Mouse (Mus musculus): Measurements from ENCODE around the gene Prpf3. TPM values are rescaled to one million over a fixed set of nuclear protein-coding genes. Genes with fewer than 3 reads are reported as not detected.
"Not testable (repeated sequence)": the region's sequence is repeated elsewhere in the genome, so short reads cannot be mapped to it uniquely, and the experiment has no call there.

The Prpf3 gene
- polyA plus RNA-seq, 1 experiment, result 17.8 TPM

DNA sequence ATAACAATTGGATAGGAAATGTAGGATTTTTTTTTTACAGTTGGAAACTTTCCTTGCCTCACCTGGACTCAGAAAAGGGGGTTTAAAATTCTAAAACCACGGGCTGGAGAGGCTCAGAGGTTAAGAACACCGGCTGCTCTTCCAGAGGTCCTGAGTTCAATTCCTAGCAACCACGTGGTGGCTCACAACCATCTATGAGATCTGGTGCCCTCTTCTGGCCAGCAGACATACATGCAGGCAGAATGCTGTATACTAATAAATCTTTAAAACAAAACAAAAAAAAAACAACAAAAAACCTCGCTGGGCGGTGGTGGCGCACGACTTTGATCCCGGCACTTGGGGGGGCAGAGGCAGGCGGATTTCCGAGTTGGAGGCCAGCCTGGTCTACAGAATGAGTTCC, 5.5 kb upstream of the Prpf3 start:
- TF ChIP-seq MAX (IDR thresholded peaks at IDR 0.05; ENCODE audit: low read depth), result no peak
- TF ChIP-seq USF1 (IDR thresholded peaks at IDR 0.05; ENCODE audit: low read depth), result peak; percentile 10
- no peaks in the 10 kb centered on the region for H3K36me3 ChIP-seq (ENCODE audit: control insufficient read depth, insufficient read depth)
- no peaks in the 10 kb centered on the region for H3K27me3 ChIP-seq (ENCODE audit: control insufficient read depth, insufficient read depth, insufficient read length)
- no peak overlapping the region for H3K4me3 ChIP-seq
- H3K4me2 ChIP-seq (ENCODE audit: low read depth), result no peak overlapping the region
- H3K79me2 ChIP-seq (ENCODE audit: control insufficient read depth, insufficient read depth), result no peaks in the 10 kb centered on the region
- H3ac ChIP-seq (ENCODE audit: control insufficient read depth, insufficient read length), result no peak overlapping the region

DNA sequence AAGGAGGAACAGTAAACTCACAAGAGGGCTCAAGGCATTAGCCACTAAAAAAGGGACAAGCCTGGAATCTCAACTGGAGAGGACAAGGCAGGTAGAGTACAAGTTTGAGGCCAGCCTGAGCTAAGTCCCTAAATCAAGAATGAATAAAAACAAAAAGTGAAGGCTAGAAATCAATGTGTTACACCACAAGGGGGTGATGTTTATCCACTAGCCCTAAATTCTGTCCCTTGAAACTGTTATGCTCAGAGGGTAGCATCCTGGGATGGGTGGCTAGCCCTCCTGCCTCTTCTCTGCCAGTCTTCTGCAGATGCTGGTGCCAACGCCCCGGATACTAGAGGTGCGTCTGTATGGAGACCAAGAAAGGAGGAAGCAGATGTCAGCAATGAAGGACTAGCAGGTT, 4.6 kb upstream of the Prpf3 start:
- Histone ChIP-seq H3ac (ENCODE audit: control insufficient read depth, insufficient read length) (no peak overlapping the region), H3K36me3 (ENCODE audit: control insufficient read depth, insufficient read depth) (no peaks in the 10 kb centered on the region), H3K4me3 (no peak overlapping the region), H3K4me2 (ENCODE audit: low read depth) (no peak overlapping the region), H3K79me2 (ENCODE audit: control insufficient read depth, insufficient read depth) (peaks cover 2% of the 10 kb centered on the region), H3K27me3 (ENCODE audit: control insufficient read depth, insufficient read depth, insufficient read length) (no peaks in the 10 kb centered on the region)
- no peak for TF ChIP-seq CEBPB (IDR thresholded peaks at IDR 0.05; ENCODE audit: insufficient read depth, poor library complexity, severe bottlenecking)
- TF ChIP-seq TCF3 (IDR thresholded peaks at IDR 0.05; ENCODE audit: insufficient read length, low read depth), result no peak
- no peak for TF ChIP-seq E2F4 (IDR thresholded peaks at IDR 0.05; ENCODE audit: insufficient read depth)
- TF ChIP-seq REST (IDR thresholded peaks at IDR 0.05; ENCODE audit: insufficient read depth, insufficient read length), result no peak
- no peak for TF ChIP-seq MYOD1 (IDR thresholded peaks at IDR 0.05; ENCODE audit: control insufficient read depth in 1 of 3, insufficient read length in 2 of 3, low read depth in 2 of 3)
- no peak for TF ChIP-seq TCF12 (IDR thresholded peaks at IDR 0.05; ENCODE audit: insufficient read depth, poor library complexity, severe bottlenecking)
- no peak for TF ChIP-seq SRF (IDR thresholded peaks at IDR 0.05; ENCODE audit: control insufficient read depth, insufficient read length, low read depth)
- no peak for TF ChIP-seq POLR2A (IDR thresholded peaks at IDR 0.05; ENCODE audit: insufficient read length, low read depth)
- no peak for TF ChIP-seq POLR2AphosphoS2 (IDR thresholded peaks at IDR 0.05; ENCODE audit: insufficient read length, low read depth)
- no peak for TF ChIP-seq USF1 (IDR thresholded peaks at IDR 0.05; ENCODE audit: low read depth)
- TF ChIP-seq MYOG (IDR thresholded peaks at IDR 0.05; ENCODE audit: control insufficient read depth in 1 of 3, insufficient read depth in 1 of 3, insufficient read length in 2 of 3, low read depth in 2 of 3), result no peak
- TF ChIP-seq MAX (IDR thresholded peaks at IDR 0.05; ENCODE audit: low read depth), result no peak

DNA sequence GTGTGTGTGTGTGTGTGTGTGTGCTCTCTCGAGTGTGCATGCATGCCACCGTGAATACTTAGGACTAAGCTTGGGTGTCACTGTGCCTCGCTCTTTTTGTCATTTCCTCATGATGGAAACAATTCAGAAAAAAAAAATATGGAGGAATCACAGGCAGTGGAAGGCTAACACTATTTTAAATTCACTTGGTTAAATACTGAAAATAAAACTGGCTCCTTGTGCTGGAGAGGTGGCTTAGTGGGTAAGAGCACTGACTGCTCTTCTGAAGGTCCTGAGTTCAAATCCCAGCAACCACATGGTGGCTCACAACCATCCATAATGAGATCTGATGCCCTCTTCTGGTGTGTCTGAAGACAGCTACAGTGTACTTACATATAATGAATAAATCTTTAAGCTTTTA, 2.6 kb upstream of the Prpf3 start:
- not testable (repeated sequence) for H3K4me2 ChIP-seq (ENCODE audit: low read depth); H3ac ChIP-seq (ENCODE audit: control insufficient read depth, insufficient read length); H3K27me3 ChIP-seq (ENCODE audit: control insufficient read depth, insufficient read depth, insufficient read length); H3K4me3 ChIP-seq; H3K36me3 ChIP-seq (ENCODE audit: control insufficient read depth, insufficient read depth)
- peaks cover 20% of the 10 kb centered on the region for H3K79me2 ChIP-seq (ENCODE audit: control insufficient read depth, insufficient read depth)

DNA sequence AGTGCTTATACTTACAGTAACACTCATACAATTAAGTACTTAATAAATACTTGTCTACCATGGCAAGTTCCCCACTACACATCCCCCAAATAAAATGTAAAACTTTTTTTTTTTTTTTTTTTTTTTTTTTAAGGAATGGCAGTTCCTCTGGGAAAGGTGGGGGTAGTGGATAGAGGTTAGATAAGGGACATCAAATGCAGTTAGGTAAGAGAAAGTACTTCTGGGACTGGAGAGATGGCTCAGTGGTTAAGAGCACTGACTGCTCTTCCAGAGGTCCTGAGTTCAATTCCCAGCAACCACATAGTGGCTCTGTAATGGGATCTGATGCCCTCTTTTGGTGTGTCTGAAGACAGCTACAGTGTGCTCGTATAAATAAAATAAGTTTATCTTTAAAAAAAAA, 1.4 kb upstream of the Prpf3 start:
- H3K79me2 ChIP-seq (ENCODE audit: control insufficient read depth, insufficient read depth), result peaks cover 20% of the 10 kb centered on the region
- H3K4me3 ChIP-seq; H3K27me3 ChIP-seq (ENCODE audit: control insufficient read depth, insufficient read depth, insufficient read length); H3ac ChIP-seq (ENCODE audit: control insufficient read depth, insufficient read length); H3K4me2 ChIP-seq (ENCODE audit: low read depth): not testable (repeated sequence)
- H3K36me3 ChIP-seq (ENCODE audit: control insufficient read depth, insufficient read depth), result peaks cover 14% of the 10 kb centered on the region

DNA sequence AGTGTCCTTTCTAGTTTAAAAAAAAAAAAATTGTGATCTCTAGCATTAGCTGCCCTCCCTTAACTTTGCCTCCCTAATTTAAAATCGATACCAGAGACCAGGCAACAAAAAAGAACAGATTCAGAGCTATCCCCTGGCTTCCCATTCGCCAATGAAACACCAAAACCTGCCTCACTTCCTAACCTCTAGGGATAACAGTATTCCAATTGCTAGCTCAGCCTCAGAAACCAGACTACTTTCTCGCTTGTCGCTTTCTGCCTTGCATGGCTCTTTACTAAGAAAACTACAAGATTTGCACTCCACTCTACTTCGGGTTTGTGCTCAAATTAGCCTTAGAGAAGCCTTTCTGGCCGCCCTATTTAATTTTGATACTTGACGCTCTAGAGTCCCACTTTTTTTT, 430 bp upstream of the Prpf3 start:
- Histone ChIP-seq H3K36me3 (ENCODE audit: control insufficient read depth, insufficient read depth) (peaks cover 21% of the 10 kb centered on the region), H3K79me2 (ENCODE audit: control insufficient read depth, insufficient read depth) (peaks cover 20% of the 10 kb centered on the region), H3K4me3 (peak overlapping the region; percentile 70), H3K4me2 (ENCODE audit: low read depth) (peak overlapping the region; percentile 68), H3K27me3 (ENCODE audit: control insufficient read depth, insufficient read depth, insufficient read length) (no peaks in the 10 kb centered on the region), H3ac (ENCODE audit: control insufficient read depth, insufficient read length) (peak overlapping the region; percentile 16)
- TF ChIP-seq MYOG (IDR thresholded peaks at IDR 0.05; ENCODE audit: control insufficient read depth in 1 of 3, insufficient read depth in 1 of 3, insufficient read length in 2 of 3, low read depth in 2 of 3) (no peak), MYOD1 (IDR thresholded peaks at IDR 0.05; ENCODE audit: control insufficient read depth in 1 of 3, insufficient read length in 2 of 3, low read depth in 2 of 3) (no peak), E2F4 (IDR thresholded peaks at IDR 0.05; ENCODE audit: insufficient read depth) (no peak)

DNA sequence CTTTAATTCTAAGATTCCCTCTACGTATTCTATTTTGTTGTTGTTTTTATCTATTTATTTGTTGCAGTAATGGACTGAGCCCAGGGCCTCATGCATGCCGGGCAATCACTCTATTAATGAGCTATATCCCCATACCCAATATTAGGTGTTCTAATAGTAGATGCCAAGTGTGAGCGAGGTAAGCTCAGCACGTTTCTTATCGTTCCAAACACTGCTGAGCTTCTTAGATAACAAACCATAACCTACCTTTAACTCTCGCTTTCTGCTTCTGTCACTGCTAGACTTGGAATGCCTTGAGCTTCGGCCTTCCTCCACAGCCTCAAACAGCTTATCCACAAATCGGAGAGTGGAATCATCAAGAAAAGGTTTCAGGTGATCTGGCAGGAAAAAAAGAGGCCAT, 4.4 kb downstream of the Prpf3 start:
- no peak overlapping the region for H3K4me2 ChIP-seq (ENCODE audit: low read depth)
- TF ChIP-seq MYOD1 (IDR thresholded peaks at IDR 0.05; ENCODE audit: control insufficient read depth in 1 of 3, insufficient read length in 2 of 3, low read depth in 2 of 3), result no peak
- no peak for TF ChIP-seq MAX (IDR thresholded peaks at IDR 0.05; ENCODE audit: low read depth)
- no peak for TF ChIP-seq E2F4 (IDR thresholded peaks at IDR 0.05; ENCODE audit: insufficient read depth)
- TF ChIP-seq SRF (IDR thresholded peaks at IDR 0.05; ENCODE audit: control insufficient read depth, insufficient read length, low read depth), result no peak
- no peak for TF ChIP-seq TCF3 (IDR thresholded peaks at IDR 0.05; ENCODE audit: insufficient read length, low read depth)
- no peak for TF ChIP-seq MYOG (IDR thresholded peaks at IDR 0.05; ENCODE audit: control insufficient read depth in 1 of 3, insufficient read depth in 1 of 3, insufficient read length in 2 of 3, low read depth in 2 of 3)
- no peak for TF ChIP-seq USF1 (IDR thresholded peaks at IDR 0.05; ENCODE audit: low read depth)
- no peak for TF ChIP-seq POLR2AphosphoS2 (IDR thresholded peaks at IDR 0.05; ENCODE audit: insufficient read length, low read depth)
- no peak for TF ChIP-seq REST (IDR thresholded peaks at IDR 0.05; ENCODE audit: insufficient read depth, insufficient read length)
- TF ChIP-seq TCF12 (IDR thresholded peaks at IDR 0.05; ENCODE audit: insufficient read depth, poor library complexity, severe bottlenecking), result no peak
- no peak for TF ChIP-seq CEBPB (IDR thresholded peaks at IDR 0.05; ENCODE audit: insufficient read depth, poor library complexity, severe bottlenecking)
- no peak for TF ChIP-seq POLR2A (IDR thresholded peaks at IDR 0.05; ENCODE audit: insufficient read length, low read depth)
- H3K79me2 ChIP-seq (ENCODE audit: control insufficient read depth, insufficient read depth), result peaks cover 20% of the 10 kb centered on the region
- H3K36me3 ChIP-seq (ENCODE audit: control insufficient read depth, insufficient read depth), result peaks cover 65% of the 10 kb centered on the region
- H3K27me3 ChIP-seq (ENCODE audit: control insufficient read depth, insufficient read depth, insufficient read length), result no peaks in the 10 kb centered on the region
- H3ac ChIP-seq (ENCODE audit: control insufficient read depth, insufficient read length), result no peak overlapping the region
- H3K4me3 ChIP-seq, result no peak overlapping the region

All from myocyte (in vitro differentiated cells).